In the genomic region with DNA sequence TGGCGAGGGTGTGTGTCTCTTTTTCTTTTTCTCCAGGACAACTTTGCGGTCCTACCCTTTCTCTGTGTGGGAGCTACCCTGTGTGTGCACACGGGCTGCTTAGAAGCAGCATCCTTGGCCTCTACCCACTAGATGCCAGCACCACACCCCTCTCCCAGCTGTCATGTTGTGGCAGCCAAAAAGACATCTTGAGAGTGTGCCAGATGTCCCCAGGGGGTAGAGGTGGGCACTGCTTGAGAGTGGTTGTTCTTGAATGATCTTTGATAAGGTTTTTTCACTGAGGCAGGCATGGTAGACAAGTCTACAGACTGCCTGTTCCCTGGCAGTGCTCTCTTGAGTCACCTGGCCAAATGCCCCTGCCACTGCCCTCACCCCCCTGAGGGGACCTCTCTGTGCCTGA, we compare ENCODE assay signal across 26 mouse cellular contexts. TPM values are rescaled to one million over a fixed set of nuclear protein-coding genes. Genes with fewer than 3 reads are reported as not detected.
DNase-seq lines count a peak whose midpoint lies in the region; ATAC-seq and TF ChIP-seq lines count a peak whose summit lies in the region.
"Had no signal": no experiment of that assay in that cellular context is flagged by ENCODE, and none has a peak within 500 bp of the region (broad histone marks: within the 10 kb centered on the region; RNA-seq: fewer than 3 reads in every experiment).

No protein-coding gene starts in this region.

- H3K27ac ChIP-seq in cerebellum, adult 2 months (ENCODE audit: insufficient read depth, low read length), result no peak overlapping the region
- H3K27ac ChIP-seq in forebrain, postnatal 0 days (ENCODE audit: low read depth, low read length), result no peak overlapping the region
- H3K27ac ChIP-seq in forebrain, embryonic 12.5 days, result no peak overlapping the region
- H3K27ac ChIP-seq: embryonic facial prominence, embryonic 10.5 days; heart, adult 2 months; heart, embryonic 15.5 days; hindbrain, embryonic 15.5 days had no signal

- no peaks in the 10 kb centered on the region for H3K36me3 ChIP-seq in forebrain, postnatal 0 days (ENCODE audit: insufficient read depth)
- no peaks in the 10 kb centered on the region for H3K36me3 ChIP-seq in forebrain, embryonic 12.5 days (replicated peaks)
- no peaks in the 10 kb centered on the region for H3K36me3 ChIP-seq in megakaryocyte, embryonic 14.5 days (replicated peaks; ENCODE audit: low read length)
- H3K36me3 ChIP-seq: embryonic facial prominence, embryonic 10.5 days; heart, embryonic 15.5 days; hindbrain, embryonic 15.5 days had no signal

- no peak overlapping the region for H3K9ac ChIP-seq in forebrain, postnatal 0 days
- no peak overlapping the region for H3K9ac ChIP-seq in forebrain, embryonic 12.5 days
- H3K9ac ChIP-seq: heart, embryonic 15.5 days; hindbrain, embryonic 15.5 days had no signal

- TF ChIP-seq POLR2A in cerebellum, adult 2 months (IDR thresholded peaks at IDR 0.05; ENCODE audit: borderline replicate concordance, insufficient read depth, low read length), result no peak

- H3K4me1 ChIP-seq in cerebellum, adult 2 months (ENCODE audit: control insufficient read depth, insufficient read depth, low read length), result peaks cover 29% of the 10 kb centered on the region
- H3K4me1 ChIP-seq in forebrain, postnatal 0 days (ENCODE audit: insufficient read depth), result peaks cover 10% of the 10 kb centered on the region
- peaks cover 30% of the 10 kb centered on the region for H3K4me1 ChIP-seq in forebrain, embryonic 12.5 days
- H3K4me1 ChIP-seq in megakaryocyte, embryonic 14.5 days, result peaks cover 37% of the 10 kb centered on the region

- H3K9me3 ChIP-seq in forebrain, postnatal 0 days (ENCODE audit: low read length), result no peaks in the 10 kb centered on the region
- no peaks in the 10 kb centered on the region for H3K9me3 ChIP-seq in forebrain, embryonic 12.5 days
- no peaks in the 10 kb centered on the region for H3K9me3 ChIP-seq in megakaryocyte, embryonic 14.5 days
- H3K9me3 ChIP-seq: embryonic facial prominence, embryonic 10.5 days; heart, embryonic 15.5 days; hindbrain, embryonic 15.5 days had no signal

- peak; percentile 23 to 32 for DNase-seq in cerebellum, adult 2 months
- DNase-seq in cerebellum, adult 9-11 months, result no peak
- peak; percentile 25 for DNase-seq in forebrain, postnatal 0 days
- peak; percentile 41 to 42 for DNase-seq in cerebellum, postnatal 36 days
- no peak for DNase-seq in frontal cortex, postnatal 10 days (ENCODE audit: low spot score in 2 of 2)
- DNase-seq: adrenal gland, adult 2 months; adrenal gland, postnatal 25 days; gastrocnemius, postnatal 10 days; heart, adult 2 months; heart, postnatal 14 days; kidney, adult 11 months; kidney, adult 9 months had no signal

- TF ChIP-seq CTCF in cerebellum, adult 2 months (IDR thresholded peaks at IDR 0.05; ENCODE audit: borderline replicate concordance, insufficient read depth, low read depth, low read length), result no peak
- TF ChIP-seq CTCF in forebrain, postnatal 0 days (IDR thresholded peaks at IDR 0.05; ENCODE audit: low read depth), result no peak

- H3K4me2 ChIP-seq in forebrain, postnatal 0 days (ENCODE audit: low read depth), result no peak overlapping the region
- H3K4me2 ChIP-seq in forebrain, embryonic 12.5 days, result no peak overlapping the region
- H3K4me2 ChIP-seq: heart, embryonic 11.5 days; heart, embryonic 15.5 days; hindbrain, embryonic 15.5 days had no signal

- no peak for ATAC-seq in forebrain, postnatal 0 days
- no peak for ATAC-seq in forebrain, embryonic 12.5 days (ENCODE audit: low FRiP score)
- no peak for ATAC-seq in megakaryocyte, adult 5-6 weeks (ENCODE audit: poor library complexity, severe bottlenecking)
- ATAC-seq: activated CD4-positive, CD25-positive, alpha-beta regulatory T cell, adult 4 months; forebrain, embryonic 14.5 days; Patski had no signal

- H3K27me3 ChIP-seq in cerebellum, adult 2 months (ENCODE audit: control insufficient read depth, insufficient read depth, low read length), result no peaks in the 10 kb centered on the region
- peaks cover 28% of the 10 kb centered on the region for H3K27me3 ChIP-seq in forebrain, postnatal 0 days (ENCODE audit: insufficient read depth, low read length)
- H3K27me3 ChIP-seq in forebrain, embryonic 12.5 days, result peaks cover 88% of the 10 kb centered on the region
- H3K27me3 ChIP-seq in megakaryocyte, embryonic 14.5 days (replicated peaks), result peaks cover 90% of the 10 kb centered on the region

- H3K4me3 ChIP-seq in cerebellum, adult 2 months (replicated peaks; ENCODE audit: insufficient read depth, low read depth, low read length), result no peak overlapping the region
- no peak overlapping the region for H3K4me3 ChIP-seq in forebrain, postnatal 0 days (ENCODE audit: low read depth, low read length)
- no peak overlapping the region for H3K4me3 ChIP-seq in forebrain, embryonic 12.5 days (replicated peaks)
- H3K4me3 ChIP-seq in megakaryocyte, embryonic 14.5 days (replicated peaks), result peak overlapping the region; percentile 17
- H3K4me3 ChIP-seq: embryonic facial prominence, embryonic 10.5 days; heart, adult 2 months; heart, embryonic 15.5 days; hindbrain, embryonic 15.5 days had no signal

- WGBS in cerebellum, adult 2 months, result 9% methylated on average over 3 of the region's 3 CpGs
- WGBS in forebrain, postnatal 0 days, result 59% methylated on average over 3 of the region's 3 CpGs
- 75% methylated on average over 3 of the region's 3 CpGs for WGBS in forebrain, embryonic 12.5 days

RNA-seq across cellular contexts. Expression of gene Grid2ip, which starts 10.8 kb away (rescaled TPM):
- 38.5 and 52.1 TPM in 2 replicates for polyA plus RNA-seq in cerebellum, adult 2 months (2012; rRNA removed)
- 1.8 TPM in 2 replicates for total RNA-seq in forebrain, postnatal 0 days (2014; rRNA removed)
- polyA plus RNA-seq in forebrain, postnatal 0 days (2015; fragmentation: Nextera tagmentation; extraction: Ambion mirVana), result 0.52 and 0.88 TPM in 2 replicates
- polyA plus RNA-seq in forebrain, embryonic 12.5 days (2016; fragmentation: Nextera tagmentation; extraction: Ambion mirVana), result 0.38 and 0.41 TPM in 2 replicates
- polyA plus RNA-seq in megakaryocyte, embryonic 14.5 days (2012; ENCODE audit: insufficient read depth, low replicate concordance), result not detected in 2 replicates
- total RNA-seq in megakaryocyte, adult 5-6 weeks (2015), result not detected in 2 replicates
- not detected in 2 replicates for total RNA-seq in megakaryocyte, adult 5-6 weeks (2017)
- total RNA-seq: heart, adult 2 months; hematopoietic stem cell, adult 5-6 weeks; MEL had no signal
- polyA plus RNA-seq: activated CD4-positive, CD25-positive, alpha-beta regulatory T cell, adult 4 months; C2C12; gonadal fat pad, adult 2 months; heart, adult 2 months; heart, embryonic 15.5 days had no signal

RNA-seq across cellular contexts. Expression of gene Kdelr2, which starts 35.7 kb away (rescaled TPM):
- polyA plus RNA-seq in cerebellum, adult 2 months (2012; rRNA removed), result 32.1 and 32.6 TPM in 2 replicates
- total RNA-seq in forebrain, postnatal 0 days (2014; rRNA removed), result 80.5 and 80.9 TPM in 2 replicates
- 121 and 125 TPM in 2 replicates for polyA plus RNA-seq in forebrain, postnatal 0 days (2015; fragmentation: Nextera tagmentation; extraction: Ambion mirVana)
- polyA plus RNA-seq in forebrain, embryonic 12.5 days (2016; fragmentation: Nextera tagmentation; extraction: Ambion mirVana), result 169 and 173 TPM in 2 replicates
- polyA plus RNA-seq in megakaryocyte, embryonic 14.5 days (2012; ENCODE audit: insufficient read depth, low replicate concordance), result 42.6 and 69.6 TPM in 2 replicates
- total RNA-seq in megakaryocyte, adult 5-6 weeks (2015), result 56.4 and 58.9 TPM in 2 replicates
- total RNA-seq in megakaryocyte, adult 5-6 weeks (2017), result 91.2 and 100.0 TPM in 2 replicates

RNA-seq across cellular contexts. Expression of gene Zdhhc4, which starts 38.9 kb away (rescaled TPM):
- 68.3 and 69.7 TPM in 2 replicates for polyA plus RNA-seq in cerebellum, adult 2 months (2012; rRNA removed)
- total RNA-seq in forebrain, postnatal 0 days (2014; rRNA removed), result 45.1 and 62.6 TPM in 2 replicates
- polyA plus RNA-seq in forebrain, postnatal 0 days (2015; fragmentation: Nextera tagmentation; extraction: Ambion mirVana), result 94.0 and 97.3 TPM in 2 replicates
- polyA plus RNA-seq in forebrain, embryonic 12.5 days (2016; fragmentation: Nextera tagmentation; extraction: Ambion mirVana), result 73.8 and 78.2 TPM in 2 replicates
- polyA plus RNA-seq in megakaryocyte, embryonic 14.5 days (2012; ENCODE audit: insufficient read depth, low replicate concordance), result 56.0 and 65.8 TPM in 2 replicates
- total RNA-seq in megakaryocyte, adult 5-6 weeks (2015), result 48.5 and 55.0 TPM in 2 replicates
- 22.3 and 24.6 TPM in 2 replicates for total RNA-seq in megakaryocyte, adult 5-6 weeks (2017)

RNA-seq across cellular contexts. Expression of gene E130309D02Rik, which starts 52.8 kb away (rescaled TPM):
- 17.0 and 17.8 TPM in 2 replicates for polyA plus RNA-seq in cerebellum, adult 2 months (2012; rRNA removed)
- total RNA-seq in forebrain, postnatal 0 days (2014; rRNA removed), result 40.9 and 44.7 TPM in 2 replicates
- 27.7 and 29.2 TPM in 2 replicates for polyA plus RNA-seq in forebrain, postnatal 0 days (2015; fragmentation: Nextera tagmentation; extraction: Ambion mirVana)
- 60.4 and 61.5 TPM in 2 replicates for polyA plus RNA-seq in forebrain, embryonic 12.5 days (2016; fragmentation: Nextera tagmentation; extraction: Ambion mirVana)
- polyA plus RNA-seq in megakaryocyte, embryonic 14.5 days (2012; ENCODE audit: insufficient read depth, low replicate concordance), result 53.2 and 90.1 TPM in 2 replicates
- 22.4 TPM in 2 replicates for total RNA-seq in megakaryocyte, adult 5-6 weeks (2015)
- 10.2 and 13.7 TPM in 2 replicates for total RNA-seq in megakaryocyte, adult 5-6 weeks (2017)

Comparison
In these comparisons a context has a peak if more than half of its experiments do, and no peak if none do; other contexts are left out.
1. DNase-seq: peak in cerebellum, adult 2 months (2 of 2), forebrain, postnatal 0 days (single experiment) and cerebellum, postnatal 36 days (2 of 2); none in cerebellum, adult 9-11 months (single experiment) and frontal cortex, postnatal 10 days (0 of 2).
2. RNA of gene Grid2ip, which starts 10.8 kb away (polyA plus RNA-seq): 38.5 to 52.1 TPM in cerebellum, adult 2 months; 0.52 to 0.88 TPM in forebrain, postnatal 0 days, 0.38 to 0.41 TPM in forebrain, embryonic 12.5 days and not detected in megakaryocyte, embryonic 14.5 days; every median in the first group is over 10 times any median in the second.